Comparison of ENCODE assay signal across 11 mouse cellular contexts in the genomic region with DNA sequence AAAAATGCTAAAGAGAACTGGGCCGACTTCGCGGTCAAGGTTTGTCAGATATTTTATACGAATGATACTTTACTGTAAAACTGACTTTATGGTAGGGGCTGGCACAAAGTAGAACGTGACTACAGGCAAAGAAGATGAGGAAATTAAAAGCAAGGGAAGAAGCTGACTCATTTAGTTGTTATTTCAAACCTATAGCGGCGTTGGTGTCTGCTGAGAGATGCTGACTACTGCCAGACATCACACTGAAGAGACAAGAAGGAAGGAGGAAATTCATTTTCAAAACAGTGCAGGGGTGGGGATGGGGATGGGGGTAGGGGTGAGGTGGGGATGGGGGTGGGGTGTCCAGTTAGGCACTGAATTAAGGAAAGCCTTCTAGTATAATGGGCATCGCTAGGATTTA. TPM values are rescaled to one million over a fixed set of nuclear protein-coding genes. Genes with fewer than 3 reads are reported as not detected.
DNase-seq lines count a peak whose midpoint lies in the region; ATAC-seq lines count a peak whose summit lies in the region.
"Had no signal": no experiment of that assay in that cellular context is flagged by ENCODE, and none has a peak within 500 bp of the region (broad histone marks: within the 10 kb centered on the region; RNA-seq: fewer than 3 reads in every experiment).

No protein-coding gene starts in this region.

- H3K4me3 ChIP-seq in hindbrain, embryonic 10.5 days: peak overlapping the region; percentile 83
- no peak overlapping the region for H3K4me3 ChIP-seq in hindbrain, embryonic 11.5 days (ENCODE audit: low read depth, low read length)
- H3K4me3 ChIP-seq in embryonic facial prominence, embryonic 11.5 days (ENCODE audit: low read depth, low read length): peak overlapping the region; percentile 66; the same call in 1 of the 2 replicates
- peak overlapping the region; percentile 66; the same call in 1 of the 2 replicates for H3K4me3 ChIP-seq in hindbrain, embryonic 15.5 days
- peak overlapping the region; percentile 73; the same call in 1 of the 2 replicates for H3K4me3 ChIP-seq in midbrain, embryonic 12.5 days

- no peak overlapping the region for H3K4me2 ChIP-seq in hindbrain, embryonic 11.5 days (replicated peaks; ENCODE audit: low read depth, low read length)
- H3K4me2 ChIP-seq in embryonic facial prominence, embryonic 11.5 days (ENCODE audit: low read depth, low read length): peak overlapping the region; percentile 96; the same call in 1 of the 2 replicates
- H3K4me2 ChIP-seq in hindbrain, embryonic 15.5 days: peak overlapping the region; percentile 87
- H3K4me2 ChIP-seq in midbrain, embryonic 12.5 days (replicated peaks): peak overlapping the region; percentile 97

- H3K9me3 ChIP-seq in hindbrain, embryonic 10.5 days: no peaks in the 10 kb centered on the region
- no peaks in the 10 kb centered on the region for H3K9me3 ChIP-seq in hindbrain, embryonic 11.5 days (ENCODE audit: control insufficient read depth, low read length)
- H3K9me3 ChIP-seq in embryonic facial prominence, embryonic 11.5 days (replicated peaks; ENCODE audit: control insufficient read depth, low read length): no peaks in the 10 kb centered on the region
- no peaks in the 10 kb centered on the region for H3K9me3 ChIP-seq in hindbrain, embryonic 15.5 days
- H3K9me3 ChIP-seq in midbrain, embryonic 12.5 days: no peaks in the 10 kb centered on the region

- 56% methylated on average over 8 of the region's 8 CpGs for WGBS in hindbrain, embryonic 10.5 days
- 52% methylated on average over 8 of the region's 8 CpGs for WGBS in hindbrain, embryonic 11.5 days
- 53% methylated on average over 8 of the region's 8 CpGs for WGBS in embryonic facial prominence, embryonic 11.5 days
- 55% methylated on average over 8 of the region's 8 CpGs for WGBS in hindbrain, embryonic 15.5 days
- 57% methylated on average over 8 of the region's 8 CpGs for whole genome bisulfite sequencing in midbrain, embryonic 12.5 days

- H3K27ac ChIP-seq in hindbrain, embryonic 10.5 days: no peak overlapping the region
- no peak overlapping the region for H3K27ac ChIP-seq in hindbrain, embryonic 11.5 days (ENCODE audit: low read depth, low read length)
- no peak overlapping the region for H3K27ac ChIP-seq in embryonic facial prominence, embryonic 11.5 days (replicated peaks; ENCODE audit: low read depth, low read length)
- H3K27ac ChIP-seq in hindbrain, embryonic 15.5 days (replicated peaks): no peak overlapping the region
- no peak overlapping the region for H3K27ac ChIP-seq in midbrain, embryonic 12.5 days (replicated peaks)

- no peak for DNase-seq in hindbrain, embryonic 10.5 days (ENCODE audit: low spot score)
- no peak for DNase-seq in hindbrain, embryonic 11.5 days (ENCODE audit: low spot score)
- DNase-seq in embryonic facial prominence, embryonic 11.5 days (ENCODE audit: low spot score): no peak
- no peak for DNase-seq in right cerebral cortex, postnatal 25 days
- no peak for DNase-seq in layer of hippocampus, postnatal 25 days (ENCODE audit: extremely low spot score in 1 of 2, low spot score in 1 of 2)
- DNase-seq: kidney, postnatal 14 days; lung, postnatal 4 days; spleen, adult 18-20 months had no signal

- no peaks in the 10 kb centered on the region for H3K36me3 ChIP-seq in hindbrain, embryonic 10.5 days
- H3K36me3 ChIP-seq in hindbrain, embryonic 11.5 days (ENCODE audit: control insufficient read depth, insufficient read depth, low read length): no peaks in the 10 kb centered on the region
- no peaks in the 10 kb centered on the region for H3K36me3 ChIP-seq in embryonic facial prominence, embryonic 11.5 days (replicated peaks; ENCODE audit: control insufficient read depth, insufficient read depth, low read depth, low read length)
- H3K36me3 ChIP-seq in hindbrain, embryonic 15.5 days: no peaks in the 10 kb centered on the region
- no peaks in the 10 kb centered on the region for H3K36me3 ChIP-seq in midbrain, embryonic 12.5 days

- no peak overlapping the region for H3K9ac ChIP-seq in hindbrain, embryonic 11.5 days (ENCODE audit: low read depth, low read length)
- H3K9ac ChIP-seq in embryonic facial prominence, embryonic 11.5 days (replicated peaks; ENCODE audit: low read length): no peak overlapping the region
- H3K9ac ChIP-seq in hindbrain, embryonic 15.5 days: no peak overlapping the region
- no peak overlapping the region; the same call in 1 of the 2 replicates for H3K9ac ChIP-seq in midbrain, embryonic 12.5 days (replicated peaks)

- H3K4me1 ChIP-seq in hindbrain, embryonic 10.5 days (replicated peaks): peaks cover 42% of the 10 kb centered on the region
- peaks cover 2% of the 10 kb centered on the region for H3K4me1 ChIP-seq in hindbrain, embryonic 11.5 days (replicated peaks; ENCODE audit: control insufficient read depth, insufficient read depth, low read length)
- H3K4me1 ChIP-seq in embryonic facial prominence, embryonic 11.5 days (ENCODE audit: control insufficient read depth, insufficient read depth, low read length): no peaks in the 10 kb centered on the region
- H3K4me1 ChIP-seq in hindbrain, embryonic 15.5 days (replicated peaks): peaks cover 23% of the 10 kb centered on the region
- peaks cover 33% of the 10 kb centered on the region for H3K4me1 ChIP-seq in midbrain, embryonic 12.5 days

- ATAC-seq in hindbrain, embryonic 11.5 days (ENCODE audit: low FRiP score): no peak
- ATAC-seq in embryonic facial prominence, embryonic 11.5 days (replicated peaks; ENCODE audit: insufficient number of reproducible peaks, low FRiP score, low TSS enrichment, low read depth): no peak
- ATAC-seq in hindbrain, embryonic 15.5 days (ENCODE audit: low FRiP score, low read depth): no peak
- no peak for ATAC-seq in midbrain, embryonic 12.5 days (ENCODE audit: low FRiP score, low read depth)
- ATAC-seq in cerebellum, adult (ENCODE audit: insufficient number of reproducible peaks, low FRiP score, low TSS enrichment): no peak

- peaks cover 18% of the 10 kb centered on the region; the same call in 1 of the 2 replicates for H3K27me3 ChIP-seq in hindbrain, embryonic 10.5 days (ENCODE audit: insufficient read depth, poor library complexity, severe bottlenecking)
- H3K27me3 ChIP-seq in hindbrain, embryonic 11.5 days (ENCODE audit: control insufficient read depth, insufficient read depth, low read length): peaks cover 3% of the 10 kb centered on the region; the same call in 1 of the 2 replicates
- no peaks in the 10 kb centered on the region; the same call in 1 of the 2 replicates for H3K27me3 ChIP-seq in embryonic facial prominence, embryonic 11.5 days (ENCODE audit: control insufficient read depth, insufficient read depth, low read length)
- no peaks in the 10 kb centered on the region for H3K27me3 ChIP-seq in hindbrain, embryonic 15.5 days
- H3K27me3 ChIP-seq in midbrain, embryonic 12.5 days: peaks cover 23% of the 10 kb centered on the region

RNA-seq across cellular contexts. Expression of a gene that starts 1.0 kb away (rescaled TPM):
- 43.1 and 55.8 TPM in 2 replicates for polyA plus RNA-seq in hindbrain, embryonic 10.5 days (2016; fragmentation: Nextera tagmentation; extraction: Ambion mirVana)
- 39.3 and 61.2 TPM in 2 replicates for polyA plus RNA-seq in hindbrain, embryonic 11.5 days (2014; fragmentation: Nextera tagmentation; extraction: Ambion mirVana)
- polyA plus RNA-seq in embryonic facial prominence, embryonic 11.5 days (2014; fragmentation: Nextera tagmentation; extraction: Ambion mirVana): 19.4 and 23.8 TPM in 2 replicates
- polyA plus RNA-seq in hindbrain, embryonic 15.5 days (2015; fragmentation: Nextera tagmentation; extraction: Ambion mirVana): 22.2 and 22.9 TPM in 2 replicates
- polyA plus RNA-seq in midbrain, embryonic 12.5 days (2016; fragmentation: Nextera tagmentation; extraction: Ambion mirVana): 48.3 and 56.9 TPM in 2 replicates
- total RNA-seq in layer of hippocampus, postnatal 25 days (2021): 10 to 100 TPM; 33.2 to 36.7 TPM
